ENCODE assay signal across 17 mouse cellular contexts in genomic region chr17:84431991-84432390, GRCm38 (mm10).
"Had no signal": no experiment of that assay in that cellular context is flagged by ENCODE, and none has a peak within 500 bp of the region (broad histone marks: within the 10 kb centered on the region; RNA-seq: fewer than 3 reads in every experiment).

No protein-coding gene starts in this region.

- ATAC-seq: intestine, embryonic 15.5 days; midbrain, embryonic 16.5 days had no signal

- H3K4me2 ChIP-seq: intestine, embryonic 15.5 days; limb, embryonic 12.5 days; limb, embryonic 15.5 days; midbrain, embryonic 12.5 days; neural tube, embryonic 13.5 days had no signal

- H3K4me3 ChIP-seq: intestine, embryonic 15.5 days; limb, embryonic 12.5 days; limb, embryonic 15.5 days; midbrain, embryonic 12.5 days; myocyte; neural tube, embryonic 13.5 days had no signal

- H3K9ac ChIP-seq: intestine, embryonic 15.5 days; limb, embryonic 12.5 days; limb, embryonic 15.5 days; liver, embryonic 14.5 days; midbrain, embryonic 12.5 days; neural tube, embryonic 13.5 days had no signal

- H3K9me3 ChIP-seq: intestine, embryonic 15.5 days; limb, embryonic 12.5 days; limb, embryonic 15.5 days; midbrain, embryonic 12.5 days; neural tube, embryonic 13.5 days had no signal

- H3K27me3 ChIP-seq: intestine, embryonic 15.5 days; limb, embryonic 12.5 days; limb, embryonic 15.5 days; midbrain, embryonic 12.5 days; neural tube, embryonic 13.5 days had no signal

- DNase-seq: kidney, adult 2 months; kidney, postnatal 25 days; left cerebral cortex, postnatal 4 days; lung, adult 18-20 months; retina, postnatal 1 day; right cerebral cortex, postnatal 25 days; thymus, postnatal 25 days had no signal

- H3K27ac ChIP-seq: intestine, embryonic 15.5 days; kidney, postnatal 0 days; limb, embryonic 12.5 days; limb, embryonic 15.5 days; liver, embryonic 14.5 days; macrophage; midbrain, embryonic 12.5 days; neural tube, embryonic 13.5 days had no signal

- H3K4me1 ChIP-seq: intestine, embryonic 15.5 days; limb, embryonic 12.5 days; limb, embryonic 15.5 days; midbrain, embryonic 12.5 days; neural tube, embryonic 13.5 days had no signal
